Mouse (Mus musculus) lung, adult 2 months (tissue): ENCODE data around the gene Txndc8.

ENCODE experiments used
- CTCF ChIP-seq: fragments of 200-500 bp; IDR thresholded peaks from 2 replicates; pipeline ENCODE4 v1.5.1; 2011; ENCODE audit warnings: mild to moderate bottlenecking, low read length, control low read depth; ENCODE audit not compliant: insufficient read depth
- POLR2A ChIP-seq: fragments of 200-500 bp; IDR thresholded peaks from 2 replicates; pipeline ENCODE4 v1.6.1; 2011; ENCODE audit warnings: low read depth, mild to moderate bottlenecking, control low read depth, low read length, borderline replicate concordance; ENCODE audit errors: extremely low read depth

GRCm38 (mm10) chr4:57974400-57975117, 34.4 kb downstream of the Txndc8 start:
- TF ChIP-seq POLR2A (no peak), CTCF (no peak)
